Mouse (Mus musculus) ZHBTc4 (cell line): ENCODE measurements around the gene D3Ertd254e.

ENCODE experiments used
- DNase-seq: peaks from one replicate; pipeline ENCODE4 v3.0.0-alpha.2; 2011; ENCODE audit warnings: low read depth, low spot score

D3Ertd254e gene

DNA sequence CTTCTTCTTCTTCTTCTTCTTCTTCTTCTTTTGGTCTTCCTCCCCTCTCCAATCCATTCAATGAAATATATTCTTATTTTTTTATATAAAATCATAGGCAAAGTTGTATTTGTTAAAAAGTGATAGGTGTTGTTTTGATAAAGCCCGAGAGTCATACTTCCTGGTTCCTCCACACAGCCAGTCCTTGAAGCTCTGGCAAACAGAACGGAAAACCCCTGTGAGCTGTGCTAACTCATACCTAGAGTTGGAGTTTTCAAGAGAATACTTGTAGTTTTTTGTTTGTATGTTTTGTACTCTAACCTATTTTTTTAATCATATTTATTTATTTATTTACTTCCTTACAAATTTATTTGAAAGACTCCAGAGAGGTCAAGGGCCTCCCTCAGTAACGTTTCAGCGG, 61.9 kb downstream of the D3Ertd254e start:
- no peak for DNase-seq
